Mouse (Mus musculus) right cerebral cortex, postnatal 25 days (tissue): ENCODE results near the gene Arhgef40.

ENCODE experiments used
- DNase-seq: peaks from one replicate; pipeline ENCODE4 v3.0.0; 2022

Arhgef40 gene

DNA sequence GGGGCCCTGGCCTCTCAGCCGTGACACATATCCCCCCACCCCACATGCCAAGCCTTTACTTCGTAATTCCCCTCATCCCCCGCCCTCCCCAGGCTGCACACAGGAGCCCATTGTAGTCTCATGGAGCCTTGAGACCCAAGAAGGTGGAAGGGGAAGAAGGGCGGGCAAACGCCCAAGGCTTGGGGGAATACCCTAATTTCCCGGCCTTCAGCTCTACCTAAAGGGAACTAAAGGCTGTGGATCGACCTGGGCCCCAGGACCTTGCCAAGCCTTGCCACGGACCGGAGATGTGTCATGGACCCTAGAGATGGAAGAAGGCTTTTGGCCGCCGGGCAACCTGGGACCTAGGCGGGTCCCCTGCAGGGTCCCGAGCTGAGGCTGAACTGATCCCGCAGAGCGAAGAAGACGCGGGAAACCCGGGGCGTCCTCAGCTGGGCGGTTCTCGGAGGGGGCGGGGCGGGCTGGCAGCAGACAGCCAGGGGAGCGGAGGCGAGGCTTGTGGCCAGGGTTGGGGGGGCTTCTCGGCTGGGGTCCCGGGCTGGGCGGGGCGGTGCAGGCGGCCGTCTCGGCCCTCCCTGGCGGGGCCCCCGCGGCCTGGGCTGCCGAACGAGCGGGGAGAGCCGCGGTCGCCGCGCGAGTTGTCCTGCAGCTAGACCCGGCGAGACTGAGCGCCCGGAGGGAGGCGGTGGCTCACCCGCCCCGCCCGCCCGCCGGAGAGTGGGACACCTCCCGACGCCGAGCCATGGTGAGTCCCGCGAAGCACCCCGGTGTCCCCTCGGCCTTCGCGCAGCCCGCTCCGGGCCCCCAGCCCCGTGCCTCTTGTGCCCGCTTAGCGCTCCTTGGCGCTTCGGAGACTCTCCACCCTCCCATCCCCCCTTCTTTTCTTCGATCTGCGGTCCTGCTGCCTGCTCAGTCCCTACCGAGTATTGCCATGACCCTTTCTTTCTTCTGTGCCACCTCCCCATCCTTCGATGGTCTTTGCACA is at the start of gene Arhgef40:
TSS of gene Arhgef40 (plus strand) at position 473 of the 985 bp plus-strand sequence.
- peak; percentile 74 for DNase-seq

DNA sequence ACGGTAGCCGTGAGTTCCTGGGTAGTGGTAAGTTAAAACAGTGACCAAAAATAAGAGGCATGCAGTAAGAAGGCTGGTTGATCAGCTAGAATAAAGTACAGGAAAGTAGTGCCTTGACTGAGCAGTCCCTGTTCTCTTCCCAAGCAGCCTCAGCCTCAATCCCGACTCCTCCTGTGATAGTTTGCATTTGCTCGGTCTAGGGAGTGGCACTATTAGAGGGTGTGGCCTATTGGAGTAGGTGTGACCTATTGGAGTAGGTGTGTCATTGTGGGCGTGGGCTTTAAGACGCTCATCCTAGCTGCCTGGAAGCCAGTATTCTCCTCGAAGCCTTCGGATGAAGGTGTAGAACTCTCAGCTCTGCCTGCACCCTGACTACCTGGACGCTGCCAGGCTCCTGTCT is 45.5 kb upstream of the Arhgef40 start:
- DNase-seq, result no peak

DNA sequence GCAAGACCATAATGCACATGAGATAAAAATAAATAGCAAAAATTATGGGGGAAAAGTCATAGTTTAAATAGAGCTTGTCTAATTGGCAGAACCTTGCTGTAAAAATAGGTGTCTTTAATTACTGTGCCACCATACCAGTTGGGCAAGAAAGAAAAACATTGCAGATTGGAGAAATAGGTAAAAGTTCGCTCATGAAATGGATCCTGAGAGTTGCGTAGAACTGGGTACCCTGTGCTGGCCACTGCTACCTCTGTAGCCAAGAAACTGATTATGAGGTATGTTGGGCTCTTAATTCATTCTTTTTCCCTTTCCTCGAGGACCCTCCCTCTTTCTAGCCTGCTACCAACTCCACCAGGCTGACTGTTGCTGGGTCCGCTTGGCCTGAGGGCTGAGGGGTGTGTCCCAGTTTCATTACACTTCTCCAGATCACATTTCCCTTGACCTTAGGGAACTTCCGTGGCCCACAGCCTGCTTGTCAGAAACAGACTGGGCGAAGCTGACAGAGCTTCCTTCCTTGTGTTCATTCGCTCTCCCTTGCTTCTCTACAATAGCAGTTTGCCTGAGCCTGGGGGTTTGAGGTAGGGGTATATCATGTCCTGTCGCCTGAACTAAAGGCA is 43.5 kb upstream of the Arhgef40 start:
- no peak for DNase-seq

DNA sequence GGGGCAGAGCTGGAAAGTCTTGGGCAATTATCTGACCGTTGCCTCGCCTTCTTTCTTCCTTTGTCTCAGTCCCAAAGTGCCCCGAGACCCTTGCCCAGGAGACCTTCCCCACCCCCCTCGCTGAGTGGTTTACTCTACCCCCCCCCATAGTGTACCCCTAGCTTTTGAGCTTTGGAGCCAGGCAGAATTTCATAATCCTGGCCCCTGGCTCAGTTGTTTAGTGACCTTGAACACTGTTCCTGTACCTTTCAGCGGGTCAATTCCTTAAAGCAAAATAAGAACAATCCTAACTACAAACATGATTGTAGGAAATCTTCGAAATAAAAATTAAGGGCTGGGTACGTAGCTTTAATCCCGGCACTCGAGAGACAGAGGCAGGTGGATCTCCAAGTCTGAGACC is 42.9 kb upstream of the Arhgef40 start:
- DNase-seq, result no peak

DNA sequence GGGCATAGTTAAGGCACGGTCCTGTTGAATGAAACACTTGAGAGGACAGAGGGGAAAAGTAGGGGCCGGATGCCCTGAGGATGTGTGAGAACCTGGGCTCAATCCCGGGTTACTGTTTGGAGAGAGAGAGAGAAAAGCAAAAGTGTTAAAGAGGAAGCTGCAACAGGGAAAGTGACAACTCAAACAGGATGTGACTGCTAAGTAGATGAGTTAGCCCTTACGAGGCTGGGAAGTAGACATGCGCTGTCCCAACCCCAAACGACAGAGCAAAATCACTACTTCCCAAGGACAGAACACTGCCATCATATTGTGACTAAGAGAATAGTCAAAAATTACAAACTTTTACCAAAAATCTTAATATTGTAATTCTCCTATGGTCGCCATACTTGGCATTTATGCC is 42.3 kb upstream of the Arhgef40 start:
- no peak for DNase-seq

DNA sequence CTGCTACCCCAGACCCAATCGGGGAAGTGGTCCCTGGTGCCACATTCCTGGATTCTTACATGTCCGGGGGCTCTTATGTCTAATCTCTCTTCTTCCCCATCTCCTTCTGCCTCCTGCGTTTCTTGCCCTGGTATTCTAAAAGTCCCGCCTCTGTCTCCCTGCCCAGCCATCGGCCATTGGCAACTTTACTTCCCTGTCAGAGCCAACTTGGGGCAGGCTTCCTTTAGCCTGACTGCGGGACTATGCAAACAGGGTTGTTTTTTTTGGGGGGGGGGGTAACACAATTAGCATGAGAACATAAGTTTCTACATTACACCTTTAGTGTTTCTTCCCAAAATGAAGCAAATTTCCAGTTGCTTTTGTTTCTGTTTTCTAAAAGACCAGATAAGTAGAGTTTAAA is 41.2 kb upstream of the Arhgef40 start:
- no peak for DNase-seq

DNA sequence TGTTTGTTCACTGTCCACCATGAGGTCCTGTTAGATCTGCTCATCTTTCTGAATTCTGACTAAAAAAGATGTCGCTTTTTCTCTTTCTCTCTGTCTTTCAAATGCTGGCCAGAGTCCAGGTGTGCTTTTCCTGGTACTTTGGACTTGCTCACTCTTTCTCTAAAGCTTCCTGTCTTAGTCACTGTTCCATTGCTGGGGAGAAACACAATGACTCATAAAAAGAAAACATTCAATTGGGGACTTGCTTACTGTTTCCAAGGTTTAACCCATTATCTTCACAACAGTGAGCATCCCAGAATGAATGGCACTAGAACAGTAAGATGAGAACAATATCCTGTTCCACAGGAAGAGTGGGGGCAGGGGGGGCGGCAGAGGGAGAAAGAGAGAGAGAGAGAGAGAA is 24.2 kb upstream of the Arhgef40 start:
- DNase-seq, result no peak

DNA sequence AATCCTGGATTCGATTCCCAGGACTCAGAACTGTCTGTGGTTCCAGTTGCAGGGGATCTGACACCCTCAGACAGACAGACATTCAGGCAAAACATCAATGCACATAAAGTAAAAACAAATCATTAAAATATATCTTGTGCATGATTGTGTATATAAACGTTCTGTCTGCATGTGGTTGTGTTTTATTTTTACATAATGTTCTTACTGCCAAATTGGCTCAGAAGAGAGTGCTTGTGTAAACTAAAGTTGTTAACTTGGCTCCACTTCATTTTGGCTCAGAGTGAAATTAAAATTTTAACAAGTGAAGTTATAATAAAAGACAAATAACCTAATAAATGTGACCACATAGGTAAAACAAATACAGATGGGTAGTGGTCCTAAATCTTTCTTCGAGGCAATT is 17.1 kb upstream of the Arhgef40 start:
- DNase-seq, result no peak

DNA sequence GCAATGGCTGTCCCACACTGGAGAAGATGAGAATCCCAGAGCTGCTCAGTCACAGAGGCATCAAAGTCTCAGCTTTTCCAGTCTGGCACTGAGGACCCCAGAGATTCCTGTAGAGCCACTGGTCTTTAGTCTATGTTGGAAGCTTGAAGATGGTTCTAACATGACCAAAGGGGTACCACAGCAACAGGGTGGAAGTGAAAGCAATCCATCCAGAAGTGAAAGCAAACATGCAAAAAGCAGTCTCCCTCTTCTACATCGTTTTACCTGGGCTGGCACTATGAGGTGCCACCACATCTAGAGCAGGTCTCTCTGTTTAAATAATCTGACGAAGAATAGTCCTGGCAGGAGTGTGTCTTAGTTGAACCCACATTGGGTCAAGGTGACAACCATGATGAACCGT is 5.3 kb upstream of the Arhgef40 start:
- no peak for DNase-seq

DNA sequence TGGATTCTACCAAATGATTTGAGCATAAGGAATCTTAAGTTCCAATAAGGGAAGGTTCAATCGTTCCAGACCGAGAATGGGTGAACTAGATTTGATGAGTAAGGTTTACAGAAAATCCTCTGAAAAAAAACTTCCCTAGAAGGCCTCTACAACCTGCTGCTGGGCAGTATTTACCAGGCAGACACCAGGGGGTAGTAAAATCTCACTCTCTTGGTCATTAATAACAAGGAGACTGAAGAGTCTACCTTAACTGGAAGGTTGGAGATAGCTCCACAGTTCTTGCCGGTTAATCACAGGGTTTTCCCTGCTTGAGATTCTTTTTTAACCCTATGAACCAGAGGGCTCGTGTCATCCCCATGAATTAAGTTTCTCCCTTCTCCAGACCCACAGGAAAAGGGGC is 1.3 kb upstream of the Arhgef40 start:
- no peak for DNase-seq

DNA sequence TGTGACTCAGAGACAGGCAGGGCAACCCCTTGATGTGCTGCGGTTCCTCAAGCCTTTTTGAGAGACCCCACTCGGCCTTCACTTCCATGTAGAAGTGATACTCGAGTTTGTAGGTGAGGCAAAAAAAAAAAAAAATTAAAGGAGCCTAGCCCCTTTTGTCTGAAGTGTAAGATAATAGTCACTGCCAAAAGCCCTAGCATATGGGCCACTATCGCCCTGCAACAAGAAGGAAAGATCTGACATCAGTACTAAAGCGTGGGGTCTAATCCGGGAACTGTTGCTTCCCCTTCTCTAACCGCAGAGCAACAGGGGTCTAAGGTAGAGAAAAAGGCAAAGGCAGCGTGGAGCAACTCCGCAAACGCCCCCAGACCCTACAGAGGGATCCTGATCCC is 668 bp upstream of the Arhgef40 start:
- DNase-seq, result no peak

DNA sequence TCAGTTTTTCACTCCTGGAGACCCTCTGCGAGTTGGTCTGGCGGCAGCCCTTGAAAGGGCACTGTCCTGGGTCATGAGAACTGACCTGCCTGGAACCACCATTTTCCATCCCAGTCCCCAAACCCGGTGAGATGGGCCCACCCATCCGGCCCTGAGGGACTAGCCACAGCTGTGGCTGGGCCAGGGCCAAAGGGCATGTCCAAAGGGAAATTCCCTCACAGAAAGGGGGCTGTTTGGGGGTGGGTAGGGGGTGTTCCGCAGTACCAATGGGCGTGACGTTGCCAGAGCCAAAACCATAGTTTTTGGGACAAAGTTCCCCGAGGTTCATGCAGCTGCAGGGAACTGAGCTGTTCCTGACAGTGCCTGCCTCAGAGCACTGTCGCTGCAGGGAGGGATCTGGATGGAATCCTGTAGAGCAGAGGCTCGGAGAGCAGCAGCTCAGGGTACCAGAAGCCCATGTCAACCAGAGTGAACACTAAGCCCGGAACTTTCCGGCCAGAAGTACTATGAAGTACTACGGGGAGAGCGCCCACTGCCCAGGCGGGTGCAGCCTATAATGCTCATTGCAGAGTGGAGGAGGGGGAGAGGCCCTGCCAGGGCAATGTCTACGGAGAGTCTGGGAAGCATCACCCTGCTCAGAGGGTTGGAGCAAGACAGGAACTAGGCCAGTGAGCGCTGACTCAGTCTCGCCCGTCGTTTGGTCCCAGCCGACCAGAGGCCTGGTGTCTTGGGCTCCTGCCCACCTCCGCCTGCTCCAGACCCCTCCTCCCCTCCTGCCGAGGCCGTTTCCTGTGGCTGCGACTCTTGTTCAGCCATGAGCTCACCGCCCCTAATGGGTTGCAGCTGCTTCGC is 1.0 kb downstream of the Arhgef40 start:
- peak; percentile 71 for DNase-seq

DNA sequence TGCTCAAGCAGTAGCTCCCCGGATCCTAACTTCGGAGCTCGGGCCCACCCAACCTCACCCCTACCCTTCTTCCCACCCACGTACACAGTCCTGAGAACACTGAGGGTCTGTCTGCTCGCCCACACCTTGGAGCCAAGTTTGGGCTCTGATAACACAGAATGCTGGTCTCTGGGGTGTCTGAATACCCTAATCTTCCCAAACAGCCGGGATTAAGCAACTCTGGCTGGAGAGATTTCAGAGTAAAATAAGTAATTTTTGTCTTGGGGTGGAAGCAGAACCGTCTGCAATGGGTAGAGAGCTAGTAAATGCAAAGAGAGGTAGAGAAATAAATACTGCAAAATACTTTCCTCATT is 1.6 kb downstream of the Arhgef40 start:
- no peak for DNase-seq

DNA sequence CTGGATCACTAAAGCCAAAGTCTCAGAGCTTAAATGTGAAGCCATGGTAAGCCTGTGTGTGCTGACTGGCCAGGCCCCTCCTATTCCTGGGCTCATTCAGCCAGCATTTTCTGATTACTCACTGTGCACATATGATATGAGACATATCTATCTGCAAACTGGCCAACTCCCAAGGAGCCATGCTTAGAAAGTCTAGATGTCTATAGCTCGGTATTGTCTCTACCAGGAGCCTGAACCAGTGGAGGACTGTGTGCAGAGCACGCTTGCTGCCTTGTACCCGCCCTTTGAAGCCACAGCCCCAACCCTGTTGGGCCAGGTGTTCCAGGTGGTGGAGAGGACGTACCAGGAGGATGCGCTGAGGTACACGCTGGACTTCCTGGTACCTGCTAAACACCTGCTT is 2.7 kb downstream of the Arhgef40 start:
- no peak for DNase-seq

DNA sequence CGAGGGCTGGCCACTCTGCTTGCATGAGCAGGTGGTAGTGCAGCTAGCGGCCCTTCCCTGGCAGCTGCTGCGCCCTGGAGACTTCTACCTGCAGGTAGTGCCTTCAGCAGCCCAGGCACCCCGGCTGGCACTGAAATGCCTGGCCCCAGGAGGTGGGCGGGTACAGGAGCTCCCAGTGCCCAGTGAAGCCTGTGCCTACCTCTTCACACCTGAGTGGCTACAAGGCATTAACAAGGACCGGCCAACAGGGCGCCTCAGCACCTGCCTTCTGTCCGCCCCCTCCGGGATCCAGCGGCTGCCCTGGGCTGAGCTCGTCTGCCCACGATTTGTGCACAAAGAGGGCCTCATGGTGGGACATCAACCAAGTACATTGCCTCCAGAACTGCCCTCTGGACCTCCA is 4.2 kb downstream of the Arhgef40 start:
- no peak for DNase-seq

DNA sequence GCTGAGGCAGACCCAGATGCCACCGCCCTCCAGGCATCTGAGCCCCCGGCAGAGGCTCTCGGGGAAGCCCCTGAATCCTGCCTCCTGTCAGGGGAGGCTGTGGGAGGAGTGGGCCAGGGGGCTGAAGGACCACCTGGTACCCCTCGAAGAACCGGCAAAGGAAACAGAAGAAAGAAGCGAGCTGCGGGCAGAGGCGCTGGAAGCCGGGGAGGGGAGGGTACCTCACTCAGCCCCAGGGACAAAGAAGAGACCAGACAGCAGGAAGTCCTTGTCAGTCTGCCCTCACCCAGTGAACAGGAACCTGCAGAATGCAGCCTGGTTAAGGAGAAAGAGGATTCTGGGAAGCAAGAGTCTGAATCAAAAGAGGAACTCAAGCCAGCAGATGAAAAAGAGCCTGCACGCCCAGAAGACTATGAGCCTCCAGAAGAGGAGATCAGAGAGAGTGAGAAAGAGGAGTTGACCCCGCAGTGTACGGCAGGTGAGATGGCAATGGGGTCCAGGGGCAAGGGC is 5.0 kb downstream of the Arhgef40 start:
- no peak for DNase-seq

DNA sequence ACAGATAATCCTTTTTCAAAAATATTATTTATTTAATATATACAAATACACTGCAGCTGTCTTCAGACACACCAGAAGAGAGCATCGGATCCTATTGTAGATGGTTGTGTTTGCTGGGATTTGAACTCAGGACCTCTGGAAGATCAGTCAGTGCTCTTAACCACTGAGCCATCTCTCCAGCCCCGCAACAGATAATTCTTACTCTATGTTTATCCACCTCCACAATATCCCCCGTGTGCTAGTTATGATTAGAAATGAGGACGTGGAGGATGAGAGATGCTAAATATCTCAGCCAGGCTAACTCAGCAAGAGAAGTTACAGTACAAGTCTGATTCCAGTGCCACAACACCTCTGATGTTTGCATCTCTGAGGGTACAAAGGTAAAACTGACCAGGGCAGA is 9.9 kb downstream of the Arhgef40 start:
- no peak for DNase-seq

DNA sequence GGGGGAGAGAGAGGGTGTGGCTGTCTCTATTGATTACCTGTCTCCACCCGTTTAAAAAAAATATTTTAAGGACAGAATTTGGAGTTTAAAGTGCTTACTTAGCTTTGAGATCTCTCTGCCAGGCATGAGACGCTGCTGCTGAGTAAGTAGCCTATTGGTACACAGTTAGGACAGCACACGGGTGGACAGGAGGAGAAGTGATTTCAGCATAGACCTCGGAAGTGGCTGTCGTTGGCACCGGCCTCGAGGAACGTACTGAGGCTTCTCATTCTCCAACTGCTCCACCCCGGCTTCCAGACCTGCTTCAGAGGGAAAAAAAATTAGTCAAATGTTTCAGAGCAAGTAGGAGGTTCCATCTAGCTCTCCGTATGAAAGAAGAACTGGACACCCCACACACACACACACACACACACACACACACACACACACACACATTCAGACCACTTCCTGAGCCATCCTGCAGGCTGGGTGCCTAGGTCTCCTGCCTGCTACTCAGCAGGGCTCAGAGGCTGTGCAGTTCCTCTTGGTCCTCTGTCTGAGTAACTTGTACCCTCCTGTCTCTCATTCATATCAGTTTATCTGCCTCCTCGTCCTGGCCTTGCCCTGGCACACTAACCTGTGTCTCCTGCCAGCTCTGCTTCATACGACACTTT is 10.8 kb downstream of the Arhgef40 start:
- no peak for DNase-seq

DNA sequence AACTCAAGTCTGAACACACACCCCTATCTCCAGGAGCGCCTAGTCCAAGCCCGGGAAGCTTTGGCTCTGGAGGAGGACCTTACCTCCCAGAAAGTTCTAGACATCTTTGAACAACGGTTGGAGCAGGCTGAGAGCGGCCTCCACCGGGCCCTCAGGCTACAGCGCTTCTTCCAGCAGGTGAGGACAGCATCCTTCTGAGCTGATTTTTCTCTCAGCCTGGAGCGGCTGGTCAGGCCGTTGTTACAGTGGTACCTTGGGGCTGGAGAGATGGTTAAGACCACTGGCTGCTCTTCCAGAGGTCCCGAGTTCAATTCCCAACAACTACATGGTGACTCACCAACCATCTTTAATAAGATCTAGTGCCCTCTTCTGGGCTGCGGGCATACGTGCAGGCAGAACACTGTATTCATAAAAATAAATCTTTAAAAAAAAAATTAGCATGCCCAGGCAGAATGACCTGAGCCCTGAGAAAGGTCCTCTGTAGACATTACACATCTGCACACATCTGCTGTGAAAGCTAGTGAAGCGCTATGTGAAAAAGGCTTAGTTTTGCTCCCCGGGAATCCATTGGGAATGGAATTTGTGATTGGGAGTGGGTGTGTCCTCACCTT is 11.8 kb downstream of the Arhgef40 start:
- no peak for DNase-seq

DNA sequence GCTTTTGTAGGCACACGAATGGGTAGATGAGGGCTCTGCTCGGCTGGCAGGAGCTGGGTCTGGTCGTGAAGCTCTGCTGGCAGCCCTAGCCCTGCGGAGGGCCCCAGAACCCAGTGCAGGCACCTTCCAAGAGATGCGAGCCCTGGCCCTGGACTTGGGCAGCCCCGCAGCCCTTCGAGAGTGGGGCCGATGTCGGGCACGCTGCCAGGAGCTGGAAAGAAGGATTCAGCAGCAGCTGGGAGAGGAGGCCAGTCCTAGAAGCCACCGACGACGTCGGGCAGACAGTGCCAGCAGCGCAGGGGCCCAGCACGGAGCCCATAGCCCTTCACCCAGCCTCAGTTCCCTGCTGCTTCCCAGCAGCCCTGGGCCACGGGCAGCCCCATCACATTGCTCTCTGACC is 12.3 kb downstream of the Arhgef40 start:
- no peak for DNase-seq

DNA sequence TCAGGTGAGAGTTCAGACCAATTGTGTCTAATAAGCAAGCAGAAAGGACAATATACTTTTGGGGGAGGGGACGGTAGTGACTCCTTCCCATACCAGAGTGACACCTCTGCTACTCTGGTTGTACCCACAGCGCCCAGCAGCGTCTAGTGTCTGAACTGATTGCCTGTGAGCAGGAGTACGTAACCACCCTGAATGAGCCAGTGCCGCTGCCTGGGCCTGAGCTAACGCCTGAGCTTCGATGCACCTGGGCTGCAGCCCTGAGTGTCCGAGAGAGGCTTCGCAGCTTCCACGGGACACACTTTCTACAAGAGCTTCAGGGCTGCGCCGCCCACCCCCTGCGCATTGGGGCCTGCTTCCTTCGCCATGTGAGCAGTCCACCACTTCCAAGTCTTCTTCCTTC is 13.0 kb downstream of the Arhgef40 start:
- DNase-seq, result no peak

DNA sequence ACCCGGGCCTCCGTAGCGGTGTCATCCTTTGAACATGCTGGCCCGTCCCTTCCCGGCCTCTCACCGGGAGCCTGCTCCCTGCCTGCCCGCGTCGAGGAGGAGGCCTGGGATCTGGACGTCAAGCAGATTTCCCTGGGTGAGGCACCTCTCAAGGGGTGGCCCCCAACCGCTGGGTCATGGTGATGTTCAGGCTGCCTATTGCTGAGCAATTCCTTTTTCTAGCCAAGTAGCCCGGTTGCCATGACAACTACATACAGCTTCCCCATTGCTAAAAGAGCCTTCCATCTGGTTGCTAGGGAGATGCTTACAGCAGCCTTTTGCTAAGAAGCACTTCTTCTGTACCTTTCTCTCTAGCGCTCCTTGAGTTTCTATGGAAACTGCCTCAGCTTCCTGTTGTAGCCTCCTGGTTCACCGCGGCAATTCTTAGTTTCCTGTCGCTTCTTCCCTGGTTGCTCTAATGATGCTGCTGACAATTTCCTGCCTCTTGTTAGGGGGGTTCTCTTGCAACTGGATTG is 19.5 kb downstream of the Arhgef40 start:
- peak; percentile 76 for DNase-seq
